Mouse (Mus musculus): ENCODE measurements around the gene Olfr878.

GRCm38 (mm10) chr9:37890960-37891359, 26.7 kb upstream of the Olfr878 start:
- no peak for TF ChIP-seq CTCF (IDR thresholded peaks at IDR 0.05; ENCODE audit: extremely low read depth, insufficient read length, insufficient replicate concordance, low read depth, low read length)
- no peak for TF ChIP-seq POLR2A (IDR thresholded peaks at IDR 0.05; ENCODE audit: low read depth, low read length)
